Mouse (Mus musculus) cerebellum, adult 11 months (tissue): ENCODE results near the gene Mgat4b.

ENCODE experiments used
- DNase-seq: peaks from one replicate; pipeline ENCODE4 v3.0.0; 2022

Mgat4b gene

DNA sequence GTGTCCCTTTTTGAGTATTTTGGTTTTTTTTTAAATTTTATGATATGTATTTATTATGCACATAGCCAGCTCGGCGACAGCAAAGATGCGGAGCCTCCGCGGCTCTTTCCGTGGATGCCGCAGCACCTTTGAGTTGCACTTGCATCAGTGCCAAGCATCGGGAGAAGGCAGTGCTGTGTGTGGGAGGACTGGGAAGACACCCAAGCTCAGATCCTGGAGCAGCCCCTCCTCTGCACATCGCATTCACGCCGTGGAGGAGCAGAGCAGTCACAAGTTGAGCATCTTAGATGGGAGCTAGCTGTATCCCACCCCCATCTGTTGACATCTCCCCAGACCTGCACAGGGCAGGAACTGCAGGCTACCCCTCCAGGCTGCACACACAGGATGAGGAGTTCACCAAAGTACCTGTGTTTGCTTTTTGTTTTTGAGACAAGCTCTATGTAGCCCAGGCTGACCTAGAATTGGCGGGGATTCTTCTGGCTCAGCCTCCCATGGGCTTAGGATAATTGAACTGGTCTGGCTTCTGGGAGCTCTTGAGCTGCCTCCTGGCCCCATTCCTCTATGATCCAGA lies 43.4 kb downstream of the Mgat4b start:
- peak; percentile 40 for DNase-seq

DNA sequence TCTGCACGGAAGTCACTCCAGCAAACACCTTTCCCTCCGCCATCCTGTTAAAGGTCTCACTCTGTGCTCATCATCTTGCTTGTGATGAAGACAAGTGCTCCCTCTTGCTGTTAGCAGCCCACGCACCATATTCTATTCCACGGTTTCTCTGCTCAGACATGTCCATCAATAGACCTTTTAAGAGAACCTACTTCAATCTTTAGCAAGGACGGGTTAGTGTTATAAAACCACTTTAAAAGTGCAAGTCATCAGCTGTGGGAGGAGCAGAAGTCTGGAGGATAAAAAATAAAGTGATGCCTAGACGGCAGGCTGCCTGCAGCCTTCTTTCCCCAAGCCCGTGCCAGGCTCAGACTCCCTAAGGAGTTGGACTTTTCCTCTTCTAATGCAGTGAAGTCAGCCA lies 45.9 kb downstream of the Mgat4b start:
- no peak for DNase-seq

DNA sequence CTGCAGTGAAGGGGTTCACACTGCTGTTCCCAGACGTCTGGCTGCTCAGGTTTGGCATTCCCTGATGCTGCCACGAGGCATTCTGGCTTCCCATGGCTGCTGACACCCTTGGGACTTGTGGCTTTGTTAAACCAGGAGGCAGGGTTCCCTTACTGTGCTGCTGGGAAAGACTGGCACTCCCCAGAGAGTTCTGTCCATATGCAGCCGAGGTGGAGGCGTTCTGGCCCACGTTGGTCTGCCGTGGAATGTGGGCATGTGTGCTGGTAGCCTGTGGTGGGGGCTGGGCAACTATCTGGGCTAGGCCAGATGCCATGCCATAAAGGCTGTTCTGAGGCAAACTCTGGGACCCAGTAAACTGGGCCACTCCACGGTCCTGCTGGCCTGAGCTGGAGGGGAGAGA lies 47.6 kb downstream of the Mgat4b start:
- no peak for DNase-seq

DNA sequence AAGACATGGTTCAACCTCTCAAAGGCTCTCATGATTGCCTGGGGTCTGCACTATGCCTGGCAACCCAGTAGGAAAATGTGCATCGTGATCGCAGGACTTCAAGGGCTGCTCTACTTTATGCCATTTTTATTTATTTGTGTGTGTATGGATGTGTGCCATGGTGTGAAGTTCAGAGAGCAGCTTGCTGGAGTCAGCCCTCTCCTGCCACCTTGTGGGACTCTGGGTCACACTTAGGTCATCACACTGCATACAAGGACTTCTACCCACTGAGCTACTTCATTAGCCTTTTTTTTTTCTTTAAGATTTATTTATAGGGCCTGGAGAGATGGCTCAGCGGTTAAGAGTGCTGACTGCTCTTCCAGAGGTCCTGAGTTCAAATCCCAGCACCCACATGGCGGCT lies 51.3 kb downstream of the Mgat4b start:
- no peak for DNase-seq

DNA sequence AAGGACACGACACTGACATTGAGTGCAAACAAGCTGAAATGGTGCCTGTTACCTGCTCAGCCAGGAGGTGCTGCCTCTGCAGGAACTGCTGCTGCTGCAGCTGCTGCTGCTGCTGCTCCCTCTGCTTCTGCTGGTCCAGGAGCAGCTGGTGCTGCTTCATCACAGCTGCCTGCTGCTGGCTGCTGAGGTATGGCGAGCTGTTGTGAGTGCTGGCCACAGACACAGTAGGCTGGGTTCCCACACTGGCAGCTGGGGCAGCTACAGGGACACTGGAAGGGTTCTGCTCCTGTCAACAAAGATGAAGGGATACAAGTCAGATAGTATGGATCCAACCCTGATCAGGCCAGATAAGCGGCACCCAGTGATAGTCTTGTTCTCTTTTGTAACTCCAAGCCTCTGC lies 52.5 kb downstream of the Mgat4b start:
- DNase-seq, result no peak

DNA sequence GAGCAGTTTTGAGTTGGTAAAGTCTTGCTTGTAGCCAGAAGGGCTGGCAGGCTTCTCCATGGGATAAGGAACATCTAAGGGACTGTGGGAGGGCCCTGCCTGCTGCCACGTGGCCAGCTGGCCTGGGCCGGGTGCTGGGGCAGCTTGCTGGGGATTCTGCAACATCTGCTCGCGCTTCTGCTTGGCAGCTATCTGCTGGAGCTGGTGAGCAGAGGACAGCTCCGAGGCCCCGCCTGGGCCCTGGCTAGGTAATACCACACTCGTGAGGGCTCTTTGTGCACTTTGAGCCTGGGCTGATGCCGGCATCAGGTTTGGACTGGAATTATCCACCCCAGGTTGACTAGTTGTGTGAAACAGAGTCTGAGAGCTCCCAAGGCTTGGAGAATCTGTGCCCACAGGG lies 55.2 kb downstream of the Mgat4b start:
- DNase-seq, result no peak

DNA sequence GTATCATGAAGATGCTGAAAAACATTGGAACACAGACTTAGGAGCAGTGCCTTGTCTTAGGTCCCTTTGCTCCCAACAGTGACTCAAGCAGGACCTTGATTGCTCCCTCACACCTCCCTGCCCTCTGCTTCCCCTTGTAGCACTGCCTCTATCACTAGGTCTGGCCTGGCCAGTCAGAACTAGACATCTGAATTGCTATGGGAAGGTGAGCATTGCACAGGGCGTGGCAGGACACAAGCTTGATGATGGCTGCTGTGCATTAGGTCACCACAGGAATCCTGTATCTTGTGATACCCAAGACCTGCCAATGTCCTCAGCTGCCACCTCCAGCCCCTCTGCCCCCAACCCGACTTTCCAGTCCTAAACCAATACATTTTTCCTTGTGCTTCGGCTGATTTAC lies 56.3 kb downstream of the Mgat4b start:
- no peak for DNase-seq

DNA sequence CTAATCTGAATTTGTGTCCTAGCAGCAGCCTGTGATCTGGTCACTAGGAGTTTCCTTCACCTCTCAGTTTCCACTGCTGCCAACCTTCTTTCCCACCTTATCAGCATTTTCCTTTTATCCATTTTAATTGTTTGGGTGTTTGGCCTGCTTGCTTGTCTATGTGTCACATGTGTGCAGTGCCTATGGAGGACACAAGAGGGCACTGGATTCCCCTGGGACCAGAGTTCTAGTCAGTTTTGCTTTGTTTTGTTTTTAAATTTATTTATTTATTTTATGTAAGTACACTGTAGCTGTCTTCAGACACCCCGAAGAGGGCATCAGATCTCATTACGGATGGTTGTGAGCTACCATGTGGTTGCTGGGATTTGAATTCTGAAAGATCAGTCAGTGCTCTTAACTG lies 58.5 kb downstream of the Mgat4b start:
- DNase-seq, result no peak

DNA sequence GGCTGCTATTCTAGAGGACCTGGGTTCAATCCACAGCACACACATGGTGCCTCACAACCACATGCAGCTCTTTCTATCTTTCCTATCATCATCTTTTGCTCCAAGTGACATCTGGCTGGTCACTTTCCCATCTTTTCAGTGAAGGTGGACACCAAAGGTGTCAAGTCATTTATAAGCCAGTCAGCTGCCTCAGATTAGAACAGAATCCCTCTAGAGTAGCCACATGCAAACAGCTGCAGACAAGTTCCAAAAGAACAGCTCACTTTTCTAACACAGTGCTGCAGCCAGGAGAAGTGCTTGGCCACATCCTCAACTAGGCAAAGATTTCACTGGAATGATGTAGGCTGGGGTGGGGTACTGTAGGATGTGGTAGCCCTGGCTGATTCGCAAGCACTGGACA lies 59.2 kb downstream of the Mgat4b start:
- DNase-seq, result no peak

DNA sequence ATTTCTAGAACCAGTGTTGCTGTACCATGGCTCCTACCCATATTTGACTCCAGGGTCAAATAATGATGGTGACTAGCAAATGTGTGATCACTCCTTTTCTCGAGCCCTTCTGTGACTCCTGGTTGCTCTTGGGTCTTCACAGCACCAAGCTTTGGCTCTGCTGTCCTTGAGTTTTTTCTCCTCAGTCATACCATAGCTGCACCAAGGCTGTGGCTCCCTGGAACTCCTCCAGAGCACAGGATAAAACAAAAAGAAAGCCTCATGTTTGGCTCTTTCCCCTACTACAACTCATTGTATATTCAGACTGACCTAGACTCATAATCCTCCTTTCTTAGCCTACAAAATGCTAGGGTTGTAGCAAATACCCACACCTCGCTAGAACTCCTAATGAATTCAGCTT lies 62.1 kb downstream of the Mgat4b start:
- DNase-seq, result no peak

DNA sequence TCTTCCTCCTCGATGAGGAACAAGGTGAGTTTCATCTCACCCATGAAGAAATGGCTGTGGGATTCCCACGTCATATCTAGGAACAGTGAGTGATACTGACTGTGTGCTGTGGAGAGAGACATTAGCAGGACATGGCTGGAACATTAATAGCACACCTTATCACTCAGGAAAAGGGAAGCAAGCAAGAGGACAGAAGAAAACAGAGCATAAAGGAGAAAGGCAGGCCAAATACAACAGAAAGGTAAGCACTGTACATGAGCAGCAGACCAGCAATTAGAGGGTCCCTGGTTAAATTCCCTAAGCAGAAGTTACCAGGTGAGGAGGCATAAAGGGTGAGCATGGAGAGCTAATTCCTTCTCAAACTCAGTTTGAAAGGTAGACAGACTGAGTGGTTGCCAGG lies 64.4 kb downstream of the Mgat4b start:
- DNase-seq, result no peak

DNA sequence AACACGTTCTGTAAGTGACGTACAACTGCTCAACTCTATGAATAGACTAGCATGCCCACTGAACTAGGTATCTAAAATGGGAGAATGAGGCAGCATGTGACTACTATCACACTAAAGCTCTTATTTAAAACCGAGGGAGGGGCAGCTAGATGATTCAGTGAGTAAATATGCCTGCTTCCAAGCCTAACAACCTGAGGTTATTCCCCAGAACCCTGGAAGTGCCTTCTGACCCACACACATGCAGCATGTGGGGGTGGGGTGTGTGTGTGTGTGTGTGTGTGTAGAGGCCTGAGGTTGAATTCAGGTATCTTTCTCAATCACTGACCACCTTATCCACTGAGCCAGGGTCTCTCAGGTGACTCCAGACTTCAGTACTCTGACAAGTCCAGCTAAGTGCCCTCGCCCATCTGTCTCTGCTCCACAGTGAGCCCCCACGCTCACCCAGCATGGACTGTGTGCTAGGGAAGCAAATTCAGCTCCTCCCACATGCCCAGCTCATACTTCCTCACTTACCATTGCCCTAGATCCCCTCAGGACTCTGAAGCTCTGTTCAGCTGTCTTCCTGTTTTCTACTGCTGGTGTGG lies 65.0 kb downstream of the Mgat4b start:
- DNase-seq, result no peak

DNA sequence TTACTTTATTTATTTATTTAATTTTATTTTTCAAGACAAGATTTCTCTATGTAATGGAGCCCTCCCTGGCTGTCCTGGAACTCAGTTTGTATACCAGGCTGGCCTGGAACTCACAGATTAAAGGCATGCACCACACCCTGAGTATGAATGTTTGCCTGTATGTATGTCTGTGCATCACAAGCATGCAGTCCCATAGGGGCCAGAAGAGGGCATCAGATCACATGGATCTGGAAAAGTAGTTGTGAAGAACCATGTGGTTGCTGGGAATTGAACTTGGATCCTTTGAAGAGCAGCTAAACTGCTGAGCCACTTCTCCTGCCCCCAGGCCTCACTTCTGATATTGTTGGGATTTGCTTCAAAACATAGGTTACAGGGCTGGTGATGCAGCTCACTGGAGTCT lies 66.3 kb downstream of the Mgat4b start:
- DNase-seq, result no peak

DNA sequence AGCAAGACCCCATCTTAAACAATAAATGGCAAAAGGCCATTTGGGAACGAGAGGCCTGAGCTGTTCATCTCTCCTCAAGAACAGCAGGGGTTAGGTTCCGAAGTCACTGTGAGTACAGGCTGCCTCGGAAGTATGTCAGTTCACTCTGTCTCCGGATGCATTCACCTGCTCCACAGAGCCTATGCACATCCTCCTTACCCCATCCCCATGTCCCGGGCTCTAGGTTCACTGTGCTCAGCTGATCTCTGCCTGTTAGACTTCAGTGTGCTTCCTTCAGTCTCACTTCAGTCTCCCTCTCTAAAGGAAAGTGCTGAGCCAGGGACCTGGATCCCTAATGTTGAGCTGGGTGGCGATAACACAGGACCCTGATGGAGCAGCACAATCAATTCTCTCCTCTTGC lies 67.0 kb downstream of the Mgat4b start:
- DNase-seq, result no peak

DNA sequence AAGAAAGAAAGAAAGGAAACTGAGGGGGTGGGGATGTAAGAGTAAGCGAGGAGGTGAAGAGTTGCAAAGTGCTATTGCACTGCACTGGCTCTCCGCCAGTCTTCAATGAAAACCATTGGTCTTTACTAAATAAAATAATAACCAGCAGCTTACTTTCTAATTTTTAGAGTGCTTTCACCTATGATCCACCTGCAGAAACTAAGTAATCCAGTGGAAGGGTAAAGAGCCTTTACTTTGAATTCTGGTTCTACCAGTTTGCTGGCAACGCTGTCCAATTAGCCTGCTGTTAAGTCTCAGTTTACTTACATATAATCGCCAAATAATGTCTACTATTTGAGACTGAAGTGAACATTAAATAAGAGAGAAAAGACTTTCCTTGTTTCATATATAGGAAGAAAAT lies 68.3 kb downstream of the Mgat4b start:
- no peak for DNase-seq

DNA sequence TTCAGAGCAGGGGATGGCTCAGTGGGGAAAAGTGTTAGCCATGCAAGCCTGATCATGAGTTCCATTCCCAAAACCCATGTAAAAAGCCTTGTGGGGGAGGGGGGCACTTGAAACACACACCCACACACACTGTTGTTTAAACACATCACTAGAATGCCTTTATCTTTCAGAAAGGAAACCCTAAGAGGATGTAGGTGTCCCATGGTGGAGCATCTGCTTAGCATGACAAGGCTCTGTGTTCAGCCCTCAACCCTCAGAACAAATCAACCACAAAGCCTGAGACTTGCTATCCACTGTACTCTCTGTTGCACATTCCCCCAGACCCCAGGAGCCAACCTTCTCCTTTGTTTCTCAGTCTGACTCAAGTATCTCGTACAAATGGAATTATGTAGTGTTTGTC lies 69.4 kb downstream of the Mgat4b start:
- DNase-seq, result no peak
